Mouse (Mus musculus) heart, embryonic 12.5 days (tissue): ENCODE data around the gene Wfdc10. TPM values are rescaled to one million over a fixed set of nuclear protein-coding genes. Genes with fewer than 3 reads are reported as not detected.

ENCODE experiments used
- ATAC-seq: fragments of 200-750 bp; cut with Nextera tagmentation; 2 replicates; pipeline ENCODE4 v1.8.0; 2017; ENCODE audit warnings: moderate TSS enrichment, moderate library complexity; ENCODE audit not compliant: insufficient number of reproducible peaks, low FRiP score
- H3K27ac ChIP-seq: fragments of 300-500 bp; sonication (generic); 2 replicates; pipeline ENCODE4 v1.5.1; 2016; ENCODE audit warnings: mild to moderate bottlenecking, moderate library complexity; ENCODE audit not compliant: poor library complexity, severe bottlenecking
- H3K27me3 ChIP-seq: fragments of 300-500 bp; sonication (generic); replicated peaks from 2 replicates; pipeline ENCODE4 v1.6.1; 2016; ENCODE audit warnings: mild to moderate bottlenecking, moderate library complexity
- H3K36me3 ChIP-seq: fragments of 300-500 bp; sonication (generic); 2 replicates; pipeline ENCODE4 v1.6.1; 2016; ENCODE audit warnings: mild to moderate bottlenecking, moderate library complexity
- H3K4me1 ChIP-seq: fragments of 300-500 bp; sonication (generic); replicated peaks from 2 replicates; pipeline ENCODE4 v1.6.1; 2016; ENCODE audit warnings: mild to moderate bottlenecking
- H3K4me2 ChIP-seq: fragments of 300-500 bp; sonication (generic); 2 replicates; pipeline ENCODE4 v1.6.1; 2016; ENCODE audit warnings: mild to moderate bottlenecking, moderate library complexity
- H3K4me3 ChIP-seq: fragments of 300-500 bp; sonication (generic); 2 replicates; pipeline ENCODE4 v1.5.1; 2016; ENCODE audit warnings: mild to moderate bottlenecking
- H3K9ac ChIP-seq: fragments of 300-500 bp; sonication (generic); 2 replicates; pipeline ENCODE4 v1.6.1; 2016; ENCODE audit warnings: mild to moderate bottlenecking, moderate library complexity
- H3K9me3 ChIP-seq: fragments of 300-500 bp; sonication (generic); replicated peaks from 2 replicates; pipeline ENCODE4 v1.6.1; 2016; ENCODE audit warnings: mild to moderate bottlenecking, moderate library complexity
- WGBS: fragments of 180-500 bp; shearing (Covaris S2); methylation state at CpG from one replicate; pipeline ENCODE4 v1.1.7; 2016; 5-methylcytosine and 5-hydroxymethylcytosine counted together
- polyA plus RNA-seq: library from polyadenylated mRNA; unstranded; fragments of >200 nt; fragmentation: Nextera tagmentation; extraction: Ambion mirVana; gene quantifications from 2 replicates; pipeline ENCODE4 v1.2.1, GENCODE M21; 2016

Wfdc10 gene
- polyA plus RNA-seq, 1 experiment from 2014 or later = not detected

DNA sequence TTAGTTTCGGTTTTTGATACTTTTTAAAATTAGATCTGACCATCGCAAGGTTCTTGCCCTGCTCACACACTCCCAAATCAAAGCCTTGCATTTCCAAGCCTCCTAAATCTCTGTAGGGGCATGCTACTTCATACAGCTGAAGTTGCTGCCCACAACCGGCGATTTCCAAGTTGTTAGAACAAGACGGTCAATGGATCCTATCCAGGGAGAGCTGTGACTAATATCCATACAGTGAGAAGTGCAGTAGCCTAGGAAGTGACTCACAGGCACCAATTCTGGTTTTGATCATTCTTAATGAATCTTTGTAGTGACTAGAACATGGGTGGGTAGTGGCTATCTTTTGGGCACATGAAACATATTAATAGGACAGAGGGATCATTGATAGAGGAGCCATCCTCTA, 45.9 kb downstream of the Wfdc10 start:
- H3K4me1 ChIP-seq = no peaks in the 10 kb centered on the region
- H3K36me3 ChIP-seq = no peaks in the 10 kb centered on the region
- WGBS = 84% methylated on average over 5 of the region's 5 CpGs
- no peak overlapping the region for H3K9ac ChIP-seq
- H3K4me3 ChIP-seq = no peak overlapping the region
- H3K27me3 ChIP-seq = no peaks in the 10 kb centered on the region
- no peak overlapping the region for H3K27ac ChIP-seq
- no peak for ATAC-seq
- no peaks in the 10 kb centered on the region for H3K9me3 ChIP-seq
- no peak overlapping the region for H3K4me2 ChIP-seq

- 67% methylated on average over 5 of the region's 5 CpGs for WGBS
- Histone ChIP-seq H3K4me3 (no peak overlapping the region), H3K4me2 (no peak overlapping the region), H3K9ac (no peak overlapping the region), H3K27ac (no peak overlapping the region), H3K27me3 (no peaks in the 10 kb centered on the region), H3K36me3 (no peaks in the 10 kb centered on the region), H3K9me3 (no peaks in the 10 kb centered on the region), H3K4me1 (no peaks in the 10 kb centered on the region)
- ATAC-seq = no peak
Observed at GRCm38 (mm10) chr2:164704235-164704634, 48.4 kb downstream of the Wfdc10 start.

- no peak for ATAC-seq
- H3K4me1 ChIP-seq = no peaks in the 10 kb centered on the region
- 88% methylated on average over 6 of the region's 6 CpGs for WGBS
- no peaks in the 10 kb centered on the region for H3K27me3 ChIP-seq
- no peak overlapping the region for H3K4me2 ChIP-seq
- no peaks in the 10 kb centered on the region for H3K36me3 ChIP-seq
- no peak overlapping the region for H3K4me3 ChIP-seq
- no peak overlapping the region for H3K27ac ChIP-seq
- no peak overlapping the region for H3K9ac ChIP-seq
- no peaks in the 10 kb centered on the region for H3K9me3 ChIP-seq
Observed at GRCm38 (mm10) chr2:164705328-164705727, 49.5 kb downstream of the Wfdc10 start.

GRCm38 (mm10) chr2:164705991-164706390, 50.1 kb downstream of the Wfdc10 start:
- Histone ChIP-seq H3K4me2 (no peak overlapping the region), H3K4me3 (no peak overlapping the region), H3K27ac (no peak overlapping the region), H3K36me3 (no peaks in the 10 kb centered on the region), H3K9me3 (no peaks in the 10 kb centered on the region), H3K9ac (no peak overlapping the region), H3K27me3 (no peaks in the 10 kb centered on the region), H3K4me1 (no peaks in the 10 kb centered on the region)
- no peak for ATAC-seq
- WGBS = 85% methylated on average over 14 of the region's 14 CpGs

Other genes starting within 250 kb of the Wfdc10 start
- 40.1 and 40.6 TPM in 2 replicates for gene Sdc4, start 212.2 kb upstream of the Wfdc10 start, polyA plus RNA-seq
- 36.4 and 40.3 TPM in 2 replicates for gene Sys1, start 199.1 kb upstream of the Wfdc10 start, polyA plus RNA-seq
- gene Gm20458, start 195.1 kb upstream of the Wfdc10 start, polyA plus RNA-seq = 11.8 and 16.9 TPM in 2 replicates
- 0.19 TPM in 1 of 2 replicates, not detected in the other for gene Trp53tg5, start 182.3 kb upstream of the Wfdc10 start, polyA plus RNA-seq
- 7.3 and 11.3 TPM in 2 replicates for gene Dbndd2, start 169.9 kb upstream of the Wfdc10 start, polyA plus RNA-seq
- gene Pigt, start 158.5 kb upstream of the Wfdc10 start, polyA plus RNA-seq = 53.4 and 54.3 TPM in 2 replicates
- gene Wfdc2, start 93.6 kb upstream of the Wfdc10 start, polyA plus RNA-seq = 3.1 and 3.3 TPM in 2 replicates
- gene Spint3, start 82.6 kb upstream of the Wfdc10 start, polyA plus RNA-seq = not detected in 2 replicates
- 0.29 and 0.32 TPM in 2 replicates for gene Wfdc6a, start 70.6 kb upstream of the Wfdc10 start, polyA plus RNA-seq
- gene Eppin, start 62.5 kb upstream of the Wfdc10 start, polyA plus RNA-seq = not detected in 2 replicates
- not detected in 2 replicates for gene Wfdc6b, start 42.5 kb upstream of the Wfdc10 start, polyA plus RNA-seq
- gene Wfdc8, start 42.4 kb upstream of the Wfdc10 start, polyA plus RNA-seq = not detected in 2 replicates
- not detected in 2 replicates for gene Wfdc16, start 17.2 kb upstream of the Wfdc10 start, polyA plus RNA-seq
- gene Wfdc9, start 537 bp downstream of the Wfdc10 start, polyA plus RNA-seq = not detected in 2 replicates
- gene Wfdc11, start 18.0 kb downstream of the Wfdc10 start, polyA plus RNA-seq = not detected in 2 replicates
- gene Wfdc13, start 29.1 kb downstream of the Wfdc10 start, polyA plus RNA-seq = not detected in 2 replicates
- gene Spint4, start 42.5 kb downstream of the Wfdc10 start, polyA plus RNA-seq = 0.35 TPM in 1 of 2 replicates, not detected in the other
- gene Spint5, start 59.3 kb downstream of the Wfdc10 start, polyA plus RNA-seq = not detected in 2 replicates
- 0.32 and 0.71 TPM in 2 replicates for gene Wfdc3, start 89.9 kb downstream of the Wfdc10 start, polyA plus RNA-seq
- 62.9 and 71.0 TPM in 2 replicates for gene Dnttip1, start 89.9 kb downstream of the Wfdc10 start, polyA plus RNA-seq
- gene Ube2c, start 113.9 kb downstream of the Wfdc10 start, polyA plus RNA-seq = 455 and 459 TPM in 2 replicates
- 0.36 and 1.6 TPM in 2 replicates for gene Tnnc2, start 123.9 kb downstream of the Wfdc10 start, polyA plus RNA-seq
- gene Snx21, start 129.8 kb downstream of the Wfdc10 start, polyA plus RNA-seq = 30.8 and 31.7 TPM in 2 replicates
- 14.9 and 16.1 TPM in 2 replicates for gene Acot8, start 148.8 kb downstream of the Wfdc10 start, polyA plus RNA-seq
- gene Zswim3, start 149.1 kb downstream of the Wfdc10 start, polyA plus RNA-seq = 5.4 and 6.7 TPM in 2 replicates
- 9.8 and 10.1 TPM in 2 replicates for gene Zswim1, start 166.6 kb downstream of the Wfdc10 start, polyA plus RNA-seq
- gene Spata25, start 172.5 kb downstream of the Wfdc10 start, polyA plus RNA-seq = not detected in 2 replicates
- gene Ctsa, start 176.8 kb downstream of the Wfdc10 start, polyA plus RNA-seq = 169 and 175 TPM in 2 replicates
- 45.0 and 45.5 TPM in 2 replicates for gene Neurl2, start 177.4 kb downstream of the Wfdc10 start, polyA plus RNA-seq
- 9.7 and 9.9 TPM in 2 replicates for gene Pltp, start 201.7 kb downstream of the Wfdc10 start, polyA plus RNA-seq
- 52.1 and 53.1 TPM in 2 replicates for gene Pcif1, start 223.3 kb downstream of the Wfdc10 start, polyA plus RNA-seq